In genomic region chr14:87126076-87126639, GRCm38 (mm10) we compare ENCODE assay signal across 24 mouse cellular contexts.
"Had no signal": no experiment of that assay in that cellular context is flagged by ENCODE, and none has a peak within 500 bp of the region (broad histone marks: within the 10 kb centered on the region; RNA-seq: fewer than 3 reads in every experiment).

No protein-coding gene starts in this region.

- H3K4me3 ChIP-seq: gastrocnemius, adult 2 months; heart, embryonic 10.5 days; heart, embryonic 12.5 days; hindbrain, embryonic 10.5 days; hindbrain, embryonic 12.5 days; intestine, embryonic 15.5 days; layer of hippocampus, adult 2 months; left cerebral cortex, adult 2 months; limb, embryonic 10.5 days; limb, embryonic 12.5 days had no signal

- H3K36me3 ChIP-seq: heart, embryonic 10.5 days; heart, embryonic 12.5 days; hindbrain, embryonic 12.5 days; intestine, embryonic 15.5 days; limb, embryonic 12.5 days had no signal

- H3K9ac ChIP-seq: heart, embryonic 12.5 days; hindbrain, embryonic 12.5 days; hindbrain, embryonic 14.5 days; intestine, embryonic 15.5 days; limb, embryonic 12.5 days had no signal

- H3K4me1 ChIP-seq: heart, embryonic 10.5 days; hindbrain, embryonic 10.5 days; hindbrain, embryonic 12.5 days; intestine, embryonic 15.5 days; limb, embryonic 12.5 days had no signal

- H3K9me3 ChIP-seq: heart, embryonic 10.5 days; heart, embryonic 12.5 days; hindbrain, embryonic 10.5 days; hindbrain, embryonic 12.5 days; intestine, embryonic 15.5 days; limb, embryonic 10.5 days; limb, embryonic 12.5 days had no signal

- ATAC-seq: forebrain, embryonic 16.5 days; hindbrain, embryonic 16.5 days; inflammation-experienced regulatory T-cells, adult 6 months; intestine, embryonic 15.5 days; intestine, postnatal 0 days had no signal

- DNase-seq: gastrocnemius, adult 2 months; gastrocnemius, postnatal 10 days; gastrocnemius, postnatal 25 days; heart, adult 18-20 months; heart, postnatal 10 days; heart, postnatal 4 days; kidney, adult 18-20 months; kidney, adult 8-10 months; kidney, postnatal 14 days; kidney, postnatal 4 days had no signal

- H3K4me2 ChIP-seq: heart, embryonic 12.5 days; hindbrain, embryonic 12.5 days; hindbrain, embryonic 14.5 days; intestine, embryonic 15.5 days; limb, embryonic 12.5 days had no signal

- H3K27ac ChIP-seq: gastrocnemius, adult 2 months; heart, embryonic 10.5 days; hindbrain, embryonic 10.5 days; hindbrain, embryonic 12.5 days; hindbrain, embryonic 14.5 days; intestine, embryonic 15.5 days; layer of hippocampus, adult 2 months; left cerebral cortex, adult 2 months; limb, embryonic 10.5 days; limb, embryonic 12.5 days had no signal

- H3K27me3 ChIP-seq: heart, embryonic 12.5 days; hindbrain, embryonic 12.5 days; intestine, embryonic 15.5 days; limb, embryonic 12.5 days had no signal
